Mouse (Mus musculus) embryo, embryonic 11.5 days (tissue): ENCODE measurements around the gene Map9.
A peak's percentile ranks its signal among the peaks of the same experiment; 100 is the strongest.
"Not testable (repeated sequence)": the region's sequence is repeated elsewhere in the genome, so short reads cannot be mapped to it uniquely, and the experiment has no call there.

Experiments used
- DNase-seq: peaks from one replicate; pipeline ENCODE4 v3.0.0-alpha.2; 2012; ENCODE audit warnings: low read depth, low spot score

Gene Map9

DNA sequence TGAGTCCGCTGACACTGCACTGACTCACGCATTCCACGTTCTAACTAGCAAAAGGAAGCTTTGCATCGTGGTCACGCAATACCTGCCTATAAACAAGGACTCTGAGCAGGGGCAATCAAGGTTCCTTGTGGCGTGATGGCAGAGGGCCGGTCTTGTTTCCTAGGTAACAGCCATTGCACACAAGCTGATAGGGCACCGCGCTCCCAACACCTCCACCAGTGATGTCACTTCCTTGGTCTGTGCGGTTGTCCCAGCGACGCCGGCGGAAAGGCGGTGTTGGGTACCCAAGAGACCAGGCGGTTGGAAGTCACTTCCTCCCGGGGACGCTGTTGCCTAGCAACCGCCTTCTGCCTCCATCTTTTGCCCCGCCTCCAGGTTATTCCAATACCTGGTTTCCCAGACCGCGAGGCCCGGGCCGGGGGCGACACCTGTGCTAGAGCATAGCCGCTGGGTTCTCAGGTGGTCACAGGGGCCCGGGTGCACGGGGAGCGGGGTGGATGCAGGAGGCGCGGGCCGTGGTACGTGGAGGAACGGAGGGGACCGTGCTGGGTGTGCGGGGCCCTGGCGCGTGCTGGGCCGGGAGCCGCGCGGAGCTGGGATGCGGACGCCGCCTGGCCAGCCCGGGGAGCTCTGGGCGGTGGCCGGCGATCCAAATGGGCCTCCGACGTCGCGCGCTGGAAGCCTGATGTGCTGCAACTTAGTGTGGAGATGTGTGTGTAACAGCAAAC lies at the start of gene Map9:
Gene Map9 (plus strand): TSS at position 248 of the 728 bp plus-strand sequence.
- DNase-seq = peak; percentile 94

DNA sequence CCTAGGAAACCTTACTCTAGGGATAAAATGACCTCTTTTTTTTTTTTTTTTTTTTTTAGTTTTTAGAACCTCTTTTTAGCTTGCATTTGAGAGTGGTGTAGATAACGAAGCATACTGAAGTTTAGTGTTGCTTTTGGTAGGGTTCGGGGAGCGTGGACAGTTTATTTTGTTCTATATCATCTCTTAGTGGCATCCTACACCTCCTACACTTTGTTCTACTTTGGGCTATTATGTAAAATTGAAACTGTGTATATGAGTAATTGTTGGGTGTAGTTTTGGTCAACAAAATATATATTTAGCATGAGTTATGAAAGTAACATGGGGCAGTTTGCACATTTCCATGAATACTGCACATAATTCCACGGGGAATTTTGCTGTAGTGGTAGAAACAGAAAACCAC lies 42.1 kb upstream of the Map9 start:
- DNase-seq = no peak

DNA sequence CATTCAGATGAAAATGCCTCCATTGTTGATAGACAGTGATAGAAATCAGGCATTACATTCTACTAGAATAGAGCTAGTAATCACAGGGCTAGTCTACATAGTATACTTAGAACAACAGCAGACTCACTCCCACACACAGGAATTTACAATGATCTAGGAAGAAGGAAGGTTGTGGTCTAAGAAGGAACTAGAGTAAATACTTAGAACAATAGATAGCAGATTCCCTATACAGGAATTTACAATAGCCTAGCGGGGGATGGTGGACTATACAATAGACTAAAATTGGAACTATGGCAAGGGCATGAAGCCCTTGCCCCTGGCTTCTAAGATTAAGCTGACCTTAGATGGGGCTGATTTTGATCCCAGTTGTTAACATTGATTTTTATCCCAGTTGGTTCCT lies 31.1 kb upstream of the Map9 start:
- DNase-seq = not testable (repeated sequence)

DNA sequence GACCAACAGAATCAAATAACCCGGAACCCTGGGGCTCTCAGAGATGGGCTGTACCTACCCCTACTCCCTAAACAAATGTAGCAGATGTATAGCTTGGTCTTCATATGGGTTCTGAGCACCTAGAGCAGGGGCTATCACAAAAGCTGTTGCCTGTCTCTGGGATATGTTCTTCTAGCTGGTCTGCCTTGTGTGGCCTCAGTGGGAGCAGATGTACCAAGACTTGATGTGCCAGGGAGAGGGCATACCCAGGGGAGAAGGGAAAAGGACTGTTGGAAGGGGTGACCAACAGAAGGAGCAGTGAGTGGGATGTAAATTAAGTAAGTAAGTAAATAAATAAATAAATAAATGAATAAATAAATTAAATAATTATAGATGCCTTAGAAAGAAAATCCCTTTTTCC lies 25.8 kb upstream of the Map9 start:
- DNase-seq = no peak

DNA sequence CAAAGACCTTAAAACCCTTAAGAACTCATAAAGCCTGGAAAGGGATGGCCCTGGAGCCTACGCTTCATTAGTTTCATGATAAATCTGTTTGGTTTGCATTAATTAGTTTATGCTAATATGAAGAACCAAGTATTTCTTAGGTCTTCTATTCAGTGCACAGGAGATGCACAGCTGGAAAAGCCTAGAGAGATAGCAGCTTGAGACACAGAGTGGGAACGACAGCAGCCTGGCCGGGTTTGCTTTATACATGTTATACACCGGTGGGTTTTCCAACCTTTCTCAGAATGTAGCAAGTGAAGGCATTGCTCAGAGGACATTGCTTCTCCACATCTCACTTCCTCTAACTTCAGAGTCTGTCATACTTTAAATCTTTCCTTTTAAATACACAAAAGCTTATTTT lies 25.3 kb upstream of the Map9 start:
- no peak for DNase-seq

DNA sequence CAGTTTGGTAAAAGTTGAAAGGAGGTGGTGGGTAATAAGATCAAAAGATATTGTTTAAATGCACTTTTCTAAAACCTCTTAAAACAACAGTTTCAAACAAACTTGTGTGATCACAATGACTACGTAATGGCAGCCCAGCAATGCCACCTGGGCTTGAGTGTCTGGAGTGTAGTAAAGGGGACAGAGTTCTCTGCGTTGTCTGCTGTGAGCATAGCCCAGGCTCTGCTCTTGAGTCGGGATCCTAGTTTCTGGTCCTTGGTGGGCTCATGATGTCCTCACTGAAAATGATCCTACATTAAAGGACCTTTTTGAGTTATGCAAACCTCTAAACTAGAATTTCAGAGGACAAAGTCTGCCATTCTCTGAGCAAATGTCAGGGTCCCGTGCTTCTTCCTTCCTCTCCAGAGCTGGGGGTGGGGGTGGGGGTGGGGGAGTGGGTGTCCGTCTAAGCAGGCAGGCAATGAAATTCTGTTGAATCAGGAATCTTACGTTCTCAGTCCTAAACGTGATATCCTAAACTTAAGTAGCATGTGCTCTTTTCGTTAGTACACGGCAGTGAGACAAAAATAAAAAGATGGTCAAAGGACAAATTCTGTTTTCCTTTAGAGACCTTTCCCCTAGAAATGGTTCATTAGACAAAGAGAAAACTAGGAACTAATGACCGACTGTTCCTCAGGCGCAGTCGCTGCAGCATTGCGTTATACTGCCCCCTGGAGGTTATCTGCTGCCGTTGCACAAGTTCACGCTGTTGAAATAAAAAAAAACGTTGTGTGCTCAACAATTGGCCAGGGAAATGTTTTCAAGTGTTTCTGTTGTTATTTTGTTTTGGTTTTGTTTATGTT lies 24.5 kb upstream of the Map9 start:
- DNase-seq = peak; percentile 57

DNA sequence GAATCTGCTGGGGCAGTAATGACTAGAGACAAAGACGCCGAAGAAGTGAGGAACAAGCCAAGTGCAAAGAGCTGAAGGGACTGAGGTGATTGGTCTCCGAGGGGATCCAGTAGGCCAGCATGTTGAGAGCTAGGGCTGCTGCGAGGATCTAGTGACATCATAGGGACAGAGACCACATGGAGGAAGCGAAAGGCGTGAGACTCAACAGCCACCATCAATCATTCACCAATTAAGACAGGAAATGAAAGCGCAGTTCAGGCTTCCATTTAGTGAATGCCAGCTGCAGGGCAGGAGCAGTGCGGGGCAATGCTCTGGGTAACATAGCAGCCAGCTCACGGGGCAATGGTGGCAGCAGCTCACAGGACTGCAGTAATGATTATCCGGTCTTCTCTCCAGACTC lies 17.7 kb upstream of the Map9 start:
- DNase-seq = no peak

DNA sequence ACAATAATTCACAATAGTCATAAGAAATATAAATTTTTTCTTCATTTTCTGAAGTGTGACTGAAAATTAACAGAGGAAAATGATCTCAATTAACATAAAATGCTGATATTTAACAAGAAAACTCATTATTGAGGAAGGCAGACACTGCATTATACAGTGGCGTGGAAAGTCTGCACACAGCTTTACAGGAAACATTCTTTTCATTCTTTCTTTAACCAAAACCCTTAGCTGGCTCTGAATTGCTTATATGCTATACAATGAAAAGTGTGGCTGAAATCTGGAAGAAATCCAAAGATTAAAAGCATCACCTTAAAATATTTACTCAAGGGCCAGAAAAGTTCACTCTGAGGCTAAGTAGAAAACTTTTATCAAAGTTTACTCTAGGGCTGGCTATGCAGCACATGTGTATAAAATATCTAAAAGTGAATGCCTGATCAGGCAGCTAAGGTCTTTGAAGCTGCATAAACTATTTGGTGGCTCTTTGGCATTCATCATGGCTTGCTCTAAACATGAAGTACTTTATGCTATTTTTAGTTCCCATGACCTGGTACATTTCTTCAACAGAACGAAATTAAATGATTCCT lies 9.5 kb upstream of the Map9 start:
- no peak for DNase-seq

DNA sequence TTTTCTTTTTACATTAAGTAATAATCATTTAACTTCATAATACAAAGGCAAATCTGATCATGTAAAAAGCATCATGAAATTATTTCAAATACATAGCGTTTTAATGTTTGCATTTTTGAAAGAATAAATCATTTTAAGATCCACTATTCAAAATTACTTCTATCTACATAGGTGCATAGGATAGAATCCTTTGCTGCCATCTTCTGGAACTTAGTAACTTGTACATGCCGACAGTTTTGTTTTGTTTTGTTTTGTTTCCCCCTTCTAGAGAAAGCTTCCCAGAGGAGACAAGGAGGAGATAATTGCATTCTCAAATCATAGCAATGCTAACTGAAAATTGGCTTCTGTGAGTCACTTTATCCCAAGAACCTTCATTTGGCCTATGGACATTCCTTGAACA lies 7.5 kb upstream of the Map9 start:
- DNase-seq = no peak

DNA sequence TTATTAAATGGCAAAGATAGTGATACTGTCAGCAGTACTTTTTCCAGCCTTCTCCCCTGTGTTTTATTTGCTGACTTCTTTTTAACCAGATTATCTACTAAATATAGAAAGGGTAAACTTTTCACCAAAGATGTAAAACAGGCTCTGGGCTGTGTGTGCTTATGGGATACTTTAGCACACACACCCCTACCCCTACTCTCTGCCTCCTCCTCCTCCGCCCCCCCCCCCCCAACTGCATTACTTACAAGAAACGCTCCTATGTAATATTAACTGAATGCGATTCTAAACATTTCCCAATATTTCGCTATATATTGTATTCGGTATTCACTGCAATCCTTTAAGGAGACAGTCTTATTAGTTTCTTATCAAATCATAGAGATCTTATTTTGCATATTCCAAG lies 504 bp upstream of the Map9 start:
- DNase-seq = no peak

DNA sequence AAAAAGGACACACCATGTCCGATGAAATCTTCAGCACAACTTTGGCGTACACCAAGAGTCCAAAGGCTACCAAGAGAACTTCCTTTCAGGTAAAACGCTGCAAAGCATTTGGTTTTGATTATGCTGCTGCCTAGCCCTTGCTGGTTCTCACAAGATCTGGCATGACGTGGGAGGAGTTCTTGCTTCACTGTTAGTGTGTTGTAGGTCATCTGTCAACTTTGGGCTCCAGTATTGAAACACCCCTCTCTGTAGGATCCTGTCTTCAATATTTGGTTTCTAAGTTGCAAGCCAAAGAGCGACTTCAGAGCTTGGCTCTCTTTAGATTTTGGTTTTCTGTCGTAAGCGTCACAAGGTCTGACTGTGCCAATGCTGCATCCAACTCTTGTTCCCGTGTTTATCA lies 1.2 kb downstream of the Map9 start:
- DNase-seq = no peak

DNA sequence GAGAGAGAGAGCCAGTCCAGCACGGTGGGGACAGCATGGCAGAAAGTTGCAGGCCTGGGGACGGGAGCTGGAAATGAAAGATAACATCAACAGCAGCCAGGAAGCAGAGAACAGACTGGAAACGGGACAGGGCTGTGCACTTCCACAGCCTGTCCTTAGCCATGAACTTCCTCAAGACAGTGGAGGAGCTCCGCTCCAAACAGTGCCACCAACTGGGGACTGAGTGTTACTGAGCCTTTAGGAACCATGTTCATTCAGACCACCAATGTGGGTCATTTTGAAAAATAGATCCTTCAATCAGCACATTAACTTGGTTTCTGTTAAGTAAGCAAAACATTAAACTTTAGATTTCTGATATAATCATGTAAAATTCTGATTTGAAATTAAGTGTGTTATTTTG lies 4.6 kb downstream of the Map9 start:
- no peak for DNase-seq

DNA sequence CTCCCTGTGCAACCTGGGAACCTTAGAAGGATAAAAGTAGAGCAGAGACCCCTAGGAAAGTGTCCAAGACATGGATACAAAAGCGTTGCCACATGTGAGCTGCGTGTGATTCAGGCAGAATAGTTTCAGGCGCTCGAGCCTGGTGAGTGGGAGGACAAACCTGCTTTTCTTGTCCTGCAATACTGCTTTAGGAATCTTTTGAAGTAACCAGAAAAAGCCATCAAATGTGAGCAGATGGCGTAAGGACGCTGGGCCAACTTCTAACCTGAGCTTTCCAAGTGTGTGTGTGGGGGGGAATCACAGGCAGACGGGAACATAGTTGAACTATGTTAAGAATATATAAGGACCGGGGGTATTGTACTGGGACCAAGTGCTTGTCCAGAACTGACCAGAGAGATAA lies 6.7 kb downstream of the Map9 start:
- no peak for DNase-seq

DNA sequence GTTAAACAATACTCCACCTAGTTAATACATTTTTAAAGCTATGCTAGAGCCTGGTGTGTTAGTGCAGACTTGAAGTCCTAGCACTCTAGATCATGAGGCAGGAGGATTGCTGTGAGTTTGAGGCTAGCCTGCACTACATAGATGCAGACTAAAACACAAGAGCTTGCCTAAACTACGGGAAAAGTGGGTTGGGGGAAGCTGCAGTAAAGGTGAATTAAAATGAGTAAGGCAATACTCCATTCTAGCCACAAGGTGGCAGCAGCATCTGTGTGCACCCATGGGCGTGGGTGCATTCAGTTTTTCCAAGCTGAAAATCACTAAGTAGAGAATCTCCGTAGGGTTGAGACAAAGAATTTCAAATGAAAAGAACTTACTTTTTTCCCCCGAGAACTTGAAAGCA lies 7.1 kb downstream of the Map9 start:
- DNase-seq = no peak

DNA sequence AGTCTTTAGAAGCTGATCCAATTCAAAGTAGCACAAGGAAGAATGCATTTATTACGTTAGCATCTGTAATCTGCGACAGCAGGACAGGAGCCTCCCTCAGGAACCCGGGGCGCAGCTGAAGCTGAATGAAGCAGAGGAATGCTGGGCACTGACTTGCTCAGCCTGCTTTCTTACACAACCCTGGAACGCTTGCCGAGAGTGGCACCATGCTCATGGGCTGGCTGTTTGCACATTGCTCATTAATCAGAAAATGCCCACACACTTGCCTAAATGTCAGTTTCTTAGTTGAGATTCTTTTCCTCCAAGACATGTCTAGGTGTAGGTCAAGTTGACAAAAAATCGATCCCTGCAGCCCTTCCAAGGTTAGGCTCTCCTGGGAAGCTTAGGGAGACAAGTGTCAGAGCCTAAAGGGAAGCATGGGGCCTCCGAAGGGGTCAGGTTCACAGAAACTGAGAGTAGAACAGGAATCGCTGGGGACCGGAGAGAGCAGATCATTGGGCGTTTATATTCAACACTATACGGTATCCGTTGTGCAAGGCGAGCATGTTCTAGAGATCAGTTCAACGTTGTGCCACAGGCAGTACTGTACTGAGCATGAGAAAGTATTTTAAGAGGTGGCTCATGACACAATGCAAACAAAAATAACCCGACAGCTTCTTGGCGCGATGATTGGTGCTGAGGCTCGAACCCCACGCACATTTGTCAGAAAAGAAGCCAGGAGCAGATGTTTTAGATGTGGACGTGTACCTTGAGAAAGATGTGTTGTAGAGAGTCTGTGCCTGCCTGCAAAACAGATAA lies 11.4 kb downstream of the Map9 start:
- DNase-seq = no peak

DNA sequence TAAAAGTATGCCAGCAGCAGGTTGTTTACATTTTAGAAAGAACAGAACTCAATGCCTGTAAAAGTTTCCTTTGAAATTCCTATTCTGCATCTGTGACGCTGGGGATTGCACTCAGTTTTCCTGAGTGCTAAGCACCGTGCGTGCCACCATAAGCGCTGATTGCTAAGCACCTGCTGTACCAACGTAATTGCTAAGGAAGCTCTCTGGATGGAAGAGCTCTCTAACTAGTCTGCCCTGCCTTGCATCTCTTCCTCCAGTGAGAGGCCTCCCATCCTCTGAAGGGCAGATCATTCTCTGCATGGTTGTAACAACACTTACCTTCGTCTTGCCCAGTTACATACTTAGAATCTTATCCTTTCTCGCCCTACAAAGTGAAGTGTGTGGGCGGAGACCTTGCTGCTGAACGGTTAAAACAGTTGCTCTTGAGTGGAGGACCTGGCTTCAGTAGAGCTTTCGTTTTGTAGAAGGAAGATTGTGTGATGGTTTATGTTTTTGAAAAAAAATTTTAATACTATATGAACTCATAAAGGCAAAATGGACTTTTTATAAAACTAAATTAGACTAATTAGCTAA lies 12.7 kb downstream of the Map9 start:
- no peak for DNase-seq

DNA sequence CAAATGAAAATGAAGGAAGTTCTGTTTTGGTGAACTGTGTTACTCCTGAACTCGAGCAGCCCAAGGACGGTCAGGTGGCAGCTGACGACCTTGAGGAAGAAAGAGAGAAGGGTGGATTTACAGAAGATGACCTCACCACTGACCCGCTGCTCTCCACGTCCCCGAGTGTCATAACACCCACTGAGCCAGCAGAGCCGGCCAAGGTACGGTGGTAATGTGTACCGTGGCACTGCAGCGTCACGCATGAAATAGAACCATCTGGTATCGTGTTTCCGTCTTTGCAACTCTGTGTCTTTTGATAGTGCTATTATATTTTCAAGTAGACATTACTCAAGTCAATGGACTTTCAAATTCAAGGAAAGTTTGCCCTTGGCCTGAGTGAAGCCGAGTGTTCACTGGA lies 19.1 kb downstream of the Map9 start:
- no peak for DNase-seq

DNA sequence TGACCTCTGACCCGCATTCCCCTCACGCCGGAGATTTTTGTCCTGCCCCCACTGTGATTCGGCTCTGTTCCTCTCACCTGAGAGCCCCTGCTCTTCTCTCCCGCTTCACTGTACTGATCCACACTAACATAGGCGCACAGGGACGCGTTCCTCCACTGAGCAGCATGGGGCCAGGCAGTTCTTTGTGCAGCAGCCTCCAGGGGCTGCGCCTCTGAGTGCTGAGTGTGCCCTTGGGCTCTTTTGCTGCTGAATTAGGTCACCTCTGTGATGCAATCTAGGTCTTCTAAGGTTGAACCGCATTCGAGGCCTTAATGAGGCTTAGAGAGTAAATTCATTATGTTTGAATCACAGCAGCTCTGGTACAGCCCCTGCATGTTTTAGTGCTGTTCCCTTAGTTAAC lies 24.5 kb downstream of the Map9 start:
- DNase-seq = no peak

DNA sequence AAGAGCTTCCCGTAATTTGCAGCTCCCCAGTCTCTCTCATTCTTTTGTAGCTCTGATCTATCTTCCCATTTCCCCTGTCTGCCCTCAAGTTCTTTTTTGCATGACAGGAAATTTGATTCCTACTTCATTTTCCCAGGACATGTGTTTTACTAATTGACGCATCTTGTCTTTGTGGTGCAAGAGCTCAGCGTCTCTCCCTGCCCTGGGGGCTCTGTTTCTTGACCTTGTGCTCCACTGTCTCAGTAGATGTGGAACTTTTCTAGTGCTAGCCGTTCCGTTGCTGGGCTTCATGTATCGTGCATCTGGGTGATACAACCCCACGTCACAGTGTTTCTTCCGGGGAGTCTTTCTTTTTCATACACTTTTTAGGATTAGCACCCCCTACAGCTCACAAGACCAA lies 27.2 kb downstream of the Map9 start:
- no peak for DNase-seq

DNA sequence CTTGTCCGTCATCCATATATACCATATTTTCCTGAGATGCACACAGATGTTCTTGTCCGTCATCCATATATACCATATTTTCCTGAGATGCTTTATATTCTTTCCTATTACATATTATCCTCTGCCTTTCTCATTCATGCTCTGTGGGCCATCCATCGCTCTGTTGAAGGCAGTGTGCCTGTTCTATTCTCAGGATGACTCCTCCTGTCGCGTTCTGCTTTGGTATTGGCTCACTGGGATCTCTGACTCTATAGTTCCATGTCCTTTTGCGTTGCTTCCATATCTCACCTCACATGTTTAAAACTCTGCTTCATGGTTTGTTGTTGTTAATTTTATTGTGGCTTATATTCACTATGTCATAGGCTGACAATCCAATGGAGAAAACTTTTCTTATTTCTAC lies 48.0 kb downstream of the Map9 start:
- DNase-seq = no peak

DNA sequence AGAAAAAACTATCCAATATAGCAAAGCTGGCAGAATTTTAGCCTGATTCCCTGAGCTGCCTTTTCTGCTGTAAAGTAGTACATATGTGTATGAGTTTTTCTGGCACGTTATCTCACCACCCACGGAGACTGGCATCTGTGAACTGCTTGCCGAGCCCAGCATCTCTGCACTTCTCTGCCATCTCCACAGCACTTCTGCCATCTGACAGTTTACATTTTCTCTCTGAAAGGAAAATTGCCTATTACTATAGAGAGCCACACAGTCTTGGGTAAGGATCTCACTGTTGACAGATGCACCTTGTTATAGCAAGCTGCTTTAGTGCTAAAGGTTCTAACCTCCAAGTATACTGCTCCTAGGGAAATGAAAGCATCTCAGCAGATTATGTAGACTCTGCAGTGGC lies 48.5 kb downstream of the Map9 start:
- DNase-seq = no peak

DNA sequence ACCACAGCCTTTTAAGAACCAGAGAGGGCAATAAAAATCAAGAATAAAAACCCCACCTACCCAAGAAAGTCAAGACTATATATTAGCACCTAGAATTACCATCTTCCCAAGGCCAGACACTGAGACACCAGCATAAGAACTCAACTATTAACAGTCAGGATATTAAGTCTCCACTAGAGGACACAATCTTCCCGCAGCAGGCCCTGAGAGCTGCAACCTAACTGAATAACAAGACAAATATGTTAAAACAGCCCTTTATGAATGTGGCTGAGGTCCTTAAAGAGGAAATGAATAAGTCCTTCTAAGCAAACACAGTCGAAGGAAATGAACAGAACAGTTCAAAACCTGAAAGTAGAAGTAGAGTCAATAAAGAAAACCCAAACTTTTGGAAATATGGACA lies 49.6 kb downstream of the Map9 start:
- no peak for DNase-seq
